Mouse (Mus musculus): Measurements from ENCODE around the gene Rnase2b.
"Not testable (repeated sequence)": the region's sequence is repeated elsewhere in the genome, so short reads cannot be mapped to it uniquely, and the experiment has no call there.

The Rnase2b gene

DNA sequence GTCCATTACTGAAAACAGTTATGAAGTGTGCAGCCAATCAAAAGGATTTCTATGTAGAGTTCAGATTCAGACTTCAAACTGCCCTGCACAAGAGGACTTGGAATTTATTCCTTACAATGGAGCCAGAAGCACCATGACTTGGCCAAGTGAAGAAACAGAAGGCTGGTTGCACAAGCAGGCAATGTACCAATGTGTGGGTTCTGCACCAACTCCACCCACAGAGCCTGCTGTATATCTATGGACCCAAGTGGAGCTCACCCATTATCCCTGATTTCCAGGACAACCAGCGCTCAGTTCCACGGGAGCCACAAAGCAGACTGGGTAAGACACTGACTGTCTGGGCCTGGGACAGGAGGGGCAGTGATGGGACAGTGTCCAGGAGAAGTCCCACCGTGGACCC is at the start of gene Rnase2b:
Rnase2b (plus strand) TSS at position 285 of the 400 bp plus-strand sequence.
- not testable (repeated sequence) for DNase-seq (ENCODE audit: low read depth, low spot score)

DNA sequence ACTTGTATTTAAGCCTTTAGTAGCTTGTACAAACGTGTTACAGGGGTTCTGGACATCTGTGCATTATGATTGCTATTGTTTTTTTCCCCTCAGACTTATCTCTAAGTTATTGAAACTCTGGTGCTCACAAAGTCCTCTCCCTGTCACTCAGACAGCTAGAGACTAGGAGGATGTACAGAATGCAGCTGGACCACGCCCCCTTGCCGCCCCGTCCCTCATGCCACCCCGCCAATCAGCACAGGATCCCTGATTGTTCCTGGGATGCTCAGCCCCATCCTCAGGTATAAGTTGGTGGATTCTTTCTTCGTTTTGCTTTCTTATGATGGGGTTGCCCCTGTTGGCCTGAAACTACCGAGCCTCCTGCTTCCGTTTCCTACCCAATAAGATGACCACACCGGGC is 48.6 kb upstream of the Rnase2b start:
- DNase-seq (ENCODE audit: low read depth, low spot score) = no peak

DNA sequence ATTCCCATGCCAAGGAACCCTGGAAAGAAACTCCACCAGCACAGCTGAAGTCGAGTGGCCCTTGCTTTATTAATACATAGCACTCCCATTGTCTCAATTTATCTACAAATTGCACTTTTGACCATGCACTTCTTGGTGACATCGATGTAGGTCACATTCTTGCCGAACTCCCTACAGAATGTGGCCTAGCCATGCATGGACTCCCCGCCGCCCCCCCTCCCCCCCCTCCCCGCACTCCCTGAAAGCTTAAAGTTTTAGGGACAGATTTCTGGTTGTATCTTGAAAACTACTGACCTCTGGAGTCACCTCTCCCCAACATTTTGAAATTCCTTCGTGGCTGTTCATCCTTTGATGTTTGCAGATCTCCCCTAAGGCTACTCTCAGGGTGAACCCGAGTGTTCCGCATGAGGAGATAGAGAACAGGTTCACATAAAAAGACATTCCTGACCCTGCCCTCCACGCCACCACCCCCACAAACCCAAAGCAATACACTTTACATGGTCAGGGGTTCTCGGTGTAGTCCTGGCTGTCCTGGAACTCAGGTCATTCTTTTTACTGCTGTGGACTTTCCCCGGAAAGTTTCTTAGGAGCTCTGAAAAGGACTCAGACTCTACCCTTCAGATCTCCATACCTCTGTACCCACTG is 48.0 kb upstream of the Rnase2b start, which contains the start of gene Eddm3b:
Eddm3b (plus strand) TSS at position 511 of the 645 bp plus-strand sequence.
- DNase-seq (ENCODE audit: low read depth, low spot score) = no peak

DNA sequence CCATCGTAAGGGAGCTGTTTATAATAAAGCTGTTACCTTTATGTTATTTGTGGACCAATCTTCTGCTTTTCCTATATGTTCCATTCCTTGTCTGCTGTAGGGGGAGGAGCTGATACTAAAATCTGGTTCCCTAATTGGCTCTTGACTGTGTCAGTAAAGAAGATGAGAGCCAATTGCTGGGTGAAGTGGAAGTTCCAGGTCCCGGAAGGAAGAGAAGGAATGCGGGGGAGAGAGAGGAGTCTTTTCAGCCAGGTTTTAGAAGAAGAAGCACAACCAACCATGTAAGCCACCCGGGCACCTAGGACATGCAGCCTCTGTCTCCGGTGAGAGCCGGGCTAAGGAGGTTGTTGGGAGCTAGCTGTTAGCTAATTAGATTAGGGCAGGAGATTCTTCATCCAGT is 36.4 kb upstream of the Rnase2b start:
- no peak for DNase-seq (ENCODE audit: low read depth, low spot score)

DNA sequence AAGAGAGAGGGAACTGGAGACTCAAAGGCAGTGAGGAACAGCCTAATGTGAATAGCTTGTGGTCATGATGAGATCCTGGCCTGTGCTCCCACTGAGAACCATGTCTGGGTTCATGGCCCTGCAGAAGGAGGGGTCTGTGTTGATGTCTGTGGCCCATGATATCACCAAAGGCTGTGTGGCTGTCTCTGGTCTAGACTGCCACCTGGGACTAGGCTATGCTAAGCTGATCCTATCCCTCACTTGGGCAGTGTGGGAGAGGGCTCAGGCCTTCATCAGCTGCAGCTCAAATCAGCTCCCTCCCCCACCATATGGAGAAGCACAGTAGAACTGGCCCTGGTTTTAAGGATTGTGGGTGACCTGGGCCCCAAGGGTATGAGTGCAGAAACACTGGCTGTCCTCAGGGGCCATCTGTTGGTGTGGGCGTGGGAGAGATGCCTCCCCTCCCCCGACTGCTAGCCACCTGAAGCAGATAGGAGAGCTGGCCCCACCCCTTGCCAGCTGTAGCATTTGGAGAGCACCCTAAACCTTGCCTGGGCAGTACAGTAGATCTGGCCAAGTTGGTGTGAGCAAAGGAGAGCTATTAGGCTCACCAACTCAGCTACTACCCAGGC is 34.3 kb upstream of the Rnase2b start:
- no peak for DNase-seq (ENCODE audit: low read depth, low spot score)

DNA sequence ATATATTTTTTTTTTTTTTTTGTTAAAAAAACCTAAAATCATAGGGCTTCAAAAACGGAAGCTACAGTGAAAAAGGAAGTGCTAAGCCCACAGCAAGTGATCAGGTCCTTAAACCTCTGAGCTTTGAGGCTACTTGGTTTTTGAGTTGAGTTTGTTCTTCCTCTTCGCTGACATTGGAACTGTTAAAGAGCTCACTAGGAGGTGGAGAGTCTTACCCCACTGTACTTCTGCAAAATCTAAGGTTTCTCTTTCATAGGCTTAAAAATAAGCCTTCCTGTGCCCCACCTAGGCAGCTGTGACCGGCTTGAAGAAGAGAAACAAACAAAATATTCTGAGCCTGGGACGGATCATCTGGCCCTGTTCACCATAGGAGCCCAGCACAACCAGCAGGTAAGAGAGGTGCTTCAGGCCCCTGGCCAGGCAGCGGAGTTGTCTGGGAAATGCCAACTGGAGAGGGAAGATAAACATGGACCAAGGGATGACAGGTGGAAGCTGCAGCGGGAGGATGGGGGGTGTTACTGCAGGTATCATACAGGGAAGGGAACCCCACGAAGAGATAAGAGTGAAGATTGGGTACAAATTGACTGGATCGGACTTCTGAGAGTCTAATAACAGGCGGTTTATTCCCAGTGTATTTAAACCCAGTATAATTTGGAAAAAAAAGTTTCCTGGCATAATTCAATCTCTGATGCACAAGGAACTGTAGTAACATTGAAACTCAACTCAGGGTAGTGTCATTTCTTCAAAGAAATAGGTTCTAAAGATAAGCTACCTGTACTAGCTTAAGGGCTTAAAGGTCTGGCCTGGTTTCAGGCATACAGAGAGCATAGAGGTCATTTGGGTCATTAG is 33.1 kb upstream of the Rnase2b start:
- no peak for DNase-seq (ENCODE audit: low read depth, low spot score)

DNA sequence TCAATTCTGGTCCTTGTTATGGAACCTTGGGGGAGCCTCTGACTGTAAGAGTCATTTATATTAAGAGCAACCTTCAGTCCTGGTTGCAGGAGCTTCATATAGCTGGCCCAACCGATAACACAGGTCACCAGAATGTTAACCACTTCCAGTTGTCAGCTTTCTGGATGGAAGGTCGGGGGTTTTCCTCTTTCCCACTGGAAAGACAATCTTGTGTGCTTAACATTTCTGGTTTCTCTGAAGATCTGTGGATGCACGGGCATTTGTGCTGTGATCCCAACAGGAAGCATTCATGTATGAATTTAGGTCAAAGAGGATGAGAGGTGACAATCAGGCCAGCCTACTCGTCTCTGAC is 32.5 kb upstream of the Rnase2b start:
- DNase-seq (ENCODE audit: low read depth, low spot score) = no peak

DNA sequence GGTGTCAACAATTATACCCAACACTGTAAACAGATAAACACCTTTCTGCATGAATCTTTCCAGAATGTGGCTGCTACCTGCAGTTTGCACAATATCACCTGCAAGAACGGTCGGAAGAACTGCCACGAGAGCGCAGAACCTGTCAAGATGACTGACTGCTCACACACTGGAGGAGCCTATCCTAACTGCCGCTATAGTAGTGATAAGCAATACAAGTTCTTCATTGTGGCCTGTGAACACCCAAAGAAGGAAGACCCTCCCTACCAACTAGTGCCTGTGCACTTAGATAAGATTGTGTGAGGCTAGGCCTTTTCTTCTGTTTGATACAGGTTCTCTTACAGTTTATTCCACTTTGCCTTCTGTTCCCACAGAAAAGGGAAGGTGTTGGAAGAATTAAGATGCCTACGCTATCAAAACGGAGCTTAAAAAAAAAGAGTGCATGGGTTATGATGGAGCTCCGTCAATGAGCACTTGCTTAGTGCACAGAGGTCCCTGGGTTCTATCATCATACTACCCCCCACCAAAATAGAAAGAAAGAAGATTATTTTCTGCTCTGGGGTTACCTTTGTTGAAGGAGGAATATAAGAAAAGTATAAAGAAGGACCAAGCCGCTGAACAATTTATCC is 31.6 kb upstream of the Rnase2b start:
- DNase-seq (ENCODE audit: low read depth, low spot score) = no peak

DNA sequence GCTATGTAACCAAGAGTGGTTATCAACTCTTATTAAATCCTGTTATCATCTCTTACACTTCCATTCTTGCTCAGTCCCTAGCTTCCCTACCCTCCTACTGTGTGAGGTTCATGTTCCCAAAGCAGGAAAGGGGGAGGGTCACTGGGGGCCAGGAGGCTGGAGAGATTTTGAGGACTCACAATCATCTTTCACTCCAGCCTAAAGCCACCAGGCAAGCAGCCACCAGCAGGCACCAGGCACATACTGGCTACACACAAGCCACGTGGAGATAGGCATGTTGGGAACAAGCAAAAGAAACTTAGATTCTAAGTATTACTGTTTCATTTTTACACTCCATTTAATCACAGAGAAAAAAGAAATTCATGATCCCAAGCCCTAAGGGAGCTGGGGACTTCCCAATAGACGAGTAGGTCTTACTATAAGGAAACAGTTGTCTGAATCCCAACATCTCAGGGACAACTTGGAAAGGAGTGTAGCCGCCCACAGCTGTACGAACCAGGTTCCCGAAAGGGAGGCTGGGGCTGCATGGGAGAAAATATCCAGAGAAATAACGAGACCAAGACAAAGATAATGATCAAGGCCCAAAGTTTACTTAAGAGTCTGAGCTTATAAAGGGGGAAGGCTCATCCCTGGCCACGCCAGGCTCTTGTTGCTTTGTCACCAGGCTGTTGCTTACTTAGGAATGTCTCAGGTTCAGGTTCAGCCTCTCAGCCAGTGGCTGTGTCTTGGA is 30.8 kb upstream of the Rnase2b start:
- no peak for DNase-seq (ENCODE audit: low read depth, low spot score)

DNA sequence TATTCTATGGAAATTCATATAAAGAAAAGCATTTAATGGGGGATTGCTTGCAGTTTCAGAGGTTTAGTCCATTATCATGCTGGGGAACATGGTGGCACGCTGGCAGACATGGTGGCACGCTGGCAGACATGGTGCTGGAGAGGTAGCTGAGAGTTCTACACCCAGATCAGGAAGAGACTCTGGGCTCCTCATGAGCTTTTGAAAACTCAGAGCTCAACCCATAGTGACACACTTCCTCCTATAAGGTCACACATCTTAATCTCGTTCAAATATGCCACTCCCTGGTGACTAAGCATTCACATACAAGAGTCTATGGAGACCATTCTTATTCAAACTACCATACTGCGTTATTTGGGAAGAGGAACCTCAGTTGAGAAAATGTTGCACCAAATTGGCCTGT is 29.7 kb upstream of the Rnase2b start:
- DNase-seq (ENCODE audit: low read depth, low spot score) = no peak

DNA sequence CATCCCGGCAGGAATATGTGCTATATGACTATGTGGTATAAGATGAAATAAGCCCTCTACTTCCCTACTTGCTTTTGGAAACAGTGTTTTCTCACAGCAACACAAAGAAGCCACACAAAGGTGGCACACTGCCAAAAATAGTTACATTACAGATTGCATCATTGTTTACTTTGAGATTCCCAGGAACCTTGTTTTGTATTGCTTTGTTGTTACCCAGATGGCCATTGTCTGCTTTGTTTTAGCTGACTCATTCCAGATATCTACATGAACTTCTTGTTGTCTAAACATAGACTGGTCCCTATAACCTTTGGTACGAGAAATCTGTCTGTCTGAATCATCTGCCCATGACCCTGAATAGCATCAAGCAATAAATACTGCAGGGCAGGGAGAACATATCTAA is 21.7 kb upstream of the Rnase2b start:
- DNase-seq (ENCODE audit: low read depth, low spot score) = no peak

DNA sequence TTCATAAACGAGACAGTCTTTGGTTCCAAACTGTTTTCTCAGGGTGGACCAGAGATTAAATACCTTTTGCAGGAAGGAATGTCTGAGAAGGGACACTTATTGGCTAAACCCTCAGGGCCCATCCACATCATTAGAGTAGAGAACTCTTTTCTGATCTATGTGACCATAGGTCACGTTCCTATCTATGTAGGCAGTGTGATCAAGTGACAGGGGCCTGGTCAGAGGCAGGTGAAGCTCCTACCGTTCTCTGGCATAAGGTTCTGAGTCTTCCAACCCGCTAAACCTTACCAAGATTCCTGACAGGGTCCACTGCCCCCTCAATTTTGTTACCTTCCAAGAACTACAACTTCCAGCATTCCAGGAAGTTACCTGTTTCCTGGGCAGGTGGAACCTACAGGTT is 19.9 kb upstream of the Rnase2b start:
- DNase-seq (ENCODE audit: low read depth, low spot score) = no peak

DNA sequence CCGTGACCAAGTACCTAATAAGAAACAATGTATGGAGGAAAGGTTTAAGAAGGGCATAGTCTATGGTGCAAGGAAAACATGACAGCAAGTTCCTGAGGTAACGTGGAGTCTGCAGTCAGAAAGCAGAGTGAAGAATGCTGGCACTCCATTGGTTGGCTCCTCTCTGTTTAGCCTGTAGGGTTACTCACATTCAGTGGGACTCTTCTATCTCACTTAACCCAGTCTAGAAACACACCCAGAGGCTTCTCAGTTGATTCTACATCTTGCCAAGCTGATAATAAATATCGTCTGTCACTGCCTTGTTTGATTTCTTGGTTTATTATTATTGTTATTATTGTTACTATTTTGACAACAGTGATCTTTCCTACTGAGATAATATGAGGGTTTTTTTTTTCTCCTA is 19.5 kb upstream of the Rnase2b start:
- DNase-seq (ENCODE audit: low read depth, low spot score) = no peak

DNA sequence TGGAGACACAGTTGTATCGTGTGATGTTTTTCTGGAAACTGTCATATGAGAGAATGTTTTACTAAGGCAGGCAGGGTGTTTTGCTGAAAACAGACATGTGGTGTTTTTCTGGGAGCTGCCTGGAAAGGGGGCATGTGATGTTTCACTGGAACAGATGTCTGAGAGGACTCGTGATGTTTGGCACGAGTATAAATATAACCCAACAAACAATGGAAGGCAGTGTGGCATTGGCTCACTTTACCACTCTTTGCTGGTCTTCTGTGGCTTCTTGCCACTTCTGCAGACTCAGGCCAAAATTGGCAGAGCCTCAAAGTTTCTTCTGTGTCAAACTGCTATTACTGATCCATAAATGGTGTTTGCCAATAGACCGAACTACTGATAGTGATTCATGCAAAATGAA is 18.8 kb upstream of the Rnase2b start:
- no peak for DNase-seq (ENCODE audit: low read depth, low spot score)

DNA sequence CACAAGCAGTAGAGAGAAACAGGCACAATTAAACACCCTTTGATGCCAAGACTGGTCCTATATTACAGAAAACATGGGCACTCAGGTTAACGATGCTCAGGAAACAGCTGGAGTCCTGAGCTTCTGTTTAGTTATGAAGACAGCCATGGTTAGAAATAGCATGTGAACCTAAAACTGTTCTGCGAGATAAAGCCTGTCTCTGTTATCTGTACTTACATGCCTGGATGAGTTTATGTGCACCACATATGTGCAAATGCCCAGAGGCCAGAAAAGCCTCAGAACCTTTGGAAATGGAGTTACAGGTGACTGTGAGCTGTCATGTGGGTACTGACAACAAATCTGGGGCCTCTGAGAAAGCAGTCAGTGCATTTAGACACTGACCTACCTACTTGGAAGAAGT is 18.1 kb upstream of the Rnase2b start:
- DNase-seq (ENCODE audit: low read depth, low spot score) = no peak

DNA sequence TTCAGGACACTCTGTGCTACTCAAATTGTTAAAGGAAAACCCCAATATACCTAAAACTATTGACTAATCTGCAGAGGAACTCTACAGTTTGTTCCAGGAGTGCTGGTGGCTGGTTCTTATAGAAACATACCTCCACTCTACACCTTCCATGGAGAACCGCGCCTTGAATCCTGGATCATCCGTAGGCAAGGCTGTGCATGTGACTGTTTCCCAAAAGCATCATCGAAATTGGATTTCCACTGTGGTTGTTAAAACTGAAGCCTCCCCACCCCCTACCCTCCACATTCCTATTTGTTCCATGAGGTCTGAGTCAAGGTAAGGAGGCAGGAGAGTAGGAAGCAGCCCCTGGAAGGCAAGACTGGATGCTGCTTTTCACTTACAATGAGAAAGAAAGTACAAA is 17.6 kb upstream of the Rnase2b start:
- no peak for DNase-seq (ENCODE audit: low read depth, low spot score)

DNA sequence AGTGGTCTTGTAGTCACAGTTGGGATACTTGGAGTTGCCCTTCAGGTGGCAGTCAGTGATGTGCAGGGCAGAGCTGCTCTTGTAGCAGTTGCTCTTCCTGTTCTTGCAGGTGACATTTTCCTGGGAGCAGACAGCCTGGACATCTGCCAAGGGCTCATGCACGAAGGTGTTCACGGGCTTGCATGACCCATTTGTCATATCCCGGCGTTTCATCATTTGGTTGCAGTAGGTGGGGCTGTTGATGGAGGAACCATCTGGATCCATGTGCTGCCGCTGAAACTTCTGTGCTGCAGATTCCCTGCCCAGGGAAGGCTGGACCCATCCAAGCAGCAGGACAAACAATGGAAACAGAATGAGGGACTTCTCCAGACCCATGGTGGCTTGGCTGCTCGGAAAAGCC is 16.5 kb upstream of the Rnase2b start:
- DNase-seq (ENCODE audit: low read depth, low spot score) = no peak

DNA sequence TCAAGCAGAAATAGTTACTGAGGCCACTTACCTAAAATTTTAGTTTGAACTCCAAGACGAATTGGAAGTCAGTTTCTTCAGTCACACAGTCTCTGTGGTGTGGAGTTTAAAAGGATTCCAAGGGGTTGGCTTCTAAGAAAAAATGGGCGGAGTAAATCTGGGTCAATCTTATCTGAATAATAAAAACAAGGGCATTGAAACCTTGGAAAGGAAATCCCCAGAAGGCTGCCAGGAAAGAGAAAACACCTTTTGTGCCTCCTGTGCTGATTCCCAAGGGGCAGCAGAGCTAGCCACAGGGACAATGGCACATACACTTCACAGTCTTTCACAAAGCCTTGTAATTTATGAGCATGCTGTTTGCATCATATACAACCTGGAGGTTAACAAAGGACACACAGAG is 15.4 kb upstream of the Rnase2b start, which contains the start of gene Rnase1:
Rnase1 (minus strand) TSS at position 101 of the 400 bp plus-strand sequence.
- DNase-seq (ENCODE audit: low read depth, low spot score) = no peak

DNA sequence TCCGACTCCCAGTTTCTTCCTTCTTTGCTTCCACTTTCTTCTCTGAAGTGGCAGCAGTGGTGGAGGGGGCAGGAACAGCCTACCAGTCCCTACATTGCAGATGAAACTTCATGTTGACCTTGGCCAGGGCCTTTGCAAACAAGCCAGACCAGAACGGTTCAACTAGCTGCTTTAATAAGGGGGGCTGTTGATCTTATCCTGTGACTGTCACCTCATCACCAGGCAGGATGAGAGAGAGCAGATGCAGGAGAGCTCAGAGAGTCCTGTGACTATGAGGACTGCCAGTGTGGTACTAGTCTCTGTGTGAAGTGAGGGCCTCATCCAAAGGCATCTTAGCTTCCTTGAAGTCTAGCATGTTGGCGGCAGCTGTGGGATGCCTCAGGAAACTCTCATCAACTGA is 14.1 kb upstream of the Rnase2b start:
- DNase-seq (ENCODE audit: low read depth, low spot score) = no peak

DNA sequence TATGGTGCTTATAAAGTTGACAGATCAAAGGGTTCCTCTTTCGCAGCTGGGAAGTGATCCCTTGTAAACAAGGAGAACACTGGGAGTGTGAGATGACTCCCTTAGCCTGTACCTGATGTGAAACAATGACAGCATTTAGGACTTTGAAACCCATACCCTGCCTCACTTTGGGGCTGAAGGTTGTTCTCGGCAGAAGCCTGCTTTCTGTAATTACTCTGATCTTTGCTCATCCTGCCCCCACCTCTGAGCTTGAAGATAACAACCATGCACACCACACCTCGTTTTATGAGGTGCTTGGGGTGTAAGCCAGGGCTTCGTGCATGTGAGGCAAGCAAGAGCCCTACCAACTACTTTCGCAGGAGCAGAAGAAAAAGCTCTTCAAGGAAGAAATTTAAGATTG is 12.9 kb upstream of the Rnase2b start:
- no peak for DNase-seq (ENCODE audit: low read depth, low spot score)

DNA sequence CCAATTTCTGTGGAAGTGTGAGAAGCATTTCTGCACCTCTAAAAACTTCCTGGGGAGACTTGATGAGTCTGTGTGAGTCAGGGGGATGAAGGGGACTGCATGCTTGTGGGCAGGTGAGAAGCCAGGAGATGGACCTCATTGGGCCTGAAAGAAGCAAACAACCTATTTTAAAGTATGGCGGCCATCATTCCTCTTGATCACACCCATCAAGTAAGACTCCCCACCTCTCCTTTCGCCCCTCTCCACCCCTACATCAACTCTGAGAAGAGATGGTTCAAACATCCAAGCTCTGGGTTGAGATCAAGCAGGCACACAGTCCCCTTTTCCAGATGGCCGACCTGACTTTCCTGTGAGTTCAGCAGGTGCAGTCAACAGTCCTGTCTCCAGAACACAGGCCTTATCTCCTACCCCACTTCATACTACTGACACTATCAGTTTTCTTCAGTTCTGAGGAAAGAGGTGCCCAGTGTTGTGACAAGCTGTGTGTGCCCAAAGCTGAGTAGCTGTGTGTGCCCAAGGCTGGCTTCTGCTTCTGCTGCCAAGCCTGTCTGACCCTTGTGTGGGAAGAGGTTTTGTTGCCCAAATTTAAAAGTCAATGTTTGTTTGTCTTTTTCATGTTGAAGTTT is 11.7 kb upstream of the Rnase2b start:
- no peak for DNase-seq (ENCODE audit: low read depth, low spot score)

All from retina, adult 2 months (tissue).